Mouse (Mus musculus) retina, postnatal 1 day (tissue): ENCODE measurements at regions not wholly inside any gene's neighbourhood (a gene's known extent, or its start where the extent isn't known, plus 50 kb on each side); places are given as distances from the start of the nearest gene placed in this dataset.

Experiments used
- DNase-seq: peaks from one replicate; pipeline ENCODE4 v3.0.0-alpha.2; 2012

DNA sequence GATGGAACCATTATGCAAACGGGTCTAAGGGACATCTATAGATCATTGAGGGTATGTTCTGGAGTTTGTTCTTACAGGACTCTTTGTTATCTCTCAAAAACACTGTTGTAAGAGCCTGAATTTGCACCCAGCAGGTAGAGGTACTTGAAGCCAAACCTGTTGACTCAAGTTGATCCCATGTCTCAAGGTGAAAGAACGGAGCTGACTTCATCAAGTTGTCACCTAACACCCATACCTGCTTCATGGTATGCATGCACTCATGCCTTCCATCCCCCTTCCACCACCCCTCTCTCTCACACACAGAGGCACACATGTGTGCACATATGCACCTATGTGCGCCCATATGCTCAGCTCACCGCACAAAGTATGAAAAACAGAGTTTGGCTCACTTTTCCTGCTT lies 189.0 kb downstream of the Ttll7 start:
- DNase-seq = no peak

DNA sequence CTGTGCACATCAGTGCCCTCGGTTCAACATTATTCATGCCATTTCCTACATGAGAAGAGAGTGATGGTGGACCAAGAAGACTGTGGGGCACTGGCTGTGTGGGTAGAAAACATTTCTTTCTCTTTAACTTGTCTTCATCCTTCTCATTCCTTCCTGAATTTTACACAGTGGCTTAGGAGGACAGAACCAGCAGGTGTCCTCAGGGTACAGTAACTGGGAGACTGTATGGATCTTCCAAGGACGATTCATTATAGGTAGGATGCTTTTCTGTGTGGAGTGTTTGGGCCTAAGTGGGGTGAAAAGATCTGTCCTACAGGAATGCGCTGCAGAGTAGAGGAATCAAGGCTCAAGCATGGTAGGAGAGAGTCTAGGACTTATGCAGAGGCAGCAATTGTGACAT lies 190.7 kb downstream of the Ttll7 start:
- no peak for DNase-seq

DNA sequence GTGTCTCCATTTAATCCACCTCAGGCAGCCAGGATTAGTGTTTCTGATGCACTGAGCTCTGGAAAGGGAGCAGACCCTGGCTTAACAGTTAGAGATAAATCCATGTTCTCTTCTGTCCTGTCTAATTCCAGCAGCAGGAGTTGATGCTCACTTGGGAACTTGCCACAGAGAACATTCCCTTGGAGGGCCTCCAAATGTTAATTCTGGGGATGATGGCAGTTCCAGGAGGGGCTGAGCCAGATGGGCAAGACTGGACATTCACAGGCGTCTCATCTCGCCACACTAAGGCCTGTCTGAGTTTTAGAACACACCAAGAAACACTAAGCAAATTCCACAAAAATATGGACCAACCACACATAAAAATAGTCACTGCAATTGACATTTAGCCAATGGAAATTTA lies 194.5 kb downstream of the Ttll7 start:
- DNase-seq = peak; percentile 4

DNA sequence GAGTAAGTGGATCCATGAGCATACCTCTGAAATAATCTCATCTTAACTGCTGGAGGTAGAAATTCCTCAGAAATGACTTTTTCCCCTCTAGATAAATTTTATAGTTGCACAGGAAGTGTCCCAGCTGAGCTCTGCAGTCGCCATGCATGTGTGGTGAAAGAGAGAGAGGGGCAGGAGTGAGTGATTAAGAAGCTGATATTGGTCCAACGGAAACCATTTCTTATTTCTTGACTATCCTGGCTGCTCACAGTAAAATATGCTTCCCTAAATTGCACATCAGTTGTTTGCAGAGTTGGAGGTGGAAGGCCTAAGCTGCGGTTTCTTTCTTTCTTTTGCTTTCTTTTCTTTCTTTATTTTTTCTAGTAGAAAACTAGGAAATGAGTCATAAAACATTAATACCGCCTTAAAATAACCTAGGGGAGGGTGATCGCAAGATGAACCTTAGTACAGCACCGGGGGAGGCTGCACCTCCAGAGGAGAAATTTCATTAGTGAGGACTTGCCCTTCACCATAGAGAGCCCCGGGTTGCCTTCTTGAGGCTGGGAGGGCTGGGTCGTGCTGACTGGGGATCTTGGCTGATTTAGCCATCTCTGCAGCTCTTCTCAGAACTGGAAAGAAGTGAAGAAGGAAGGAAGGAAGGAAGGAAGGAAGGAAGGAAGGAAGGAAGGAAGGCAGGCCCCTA lies 202.1 kb downstream of the Ttll7 start:
- DNase-seq = no peak

DNA sequence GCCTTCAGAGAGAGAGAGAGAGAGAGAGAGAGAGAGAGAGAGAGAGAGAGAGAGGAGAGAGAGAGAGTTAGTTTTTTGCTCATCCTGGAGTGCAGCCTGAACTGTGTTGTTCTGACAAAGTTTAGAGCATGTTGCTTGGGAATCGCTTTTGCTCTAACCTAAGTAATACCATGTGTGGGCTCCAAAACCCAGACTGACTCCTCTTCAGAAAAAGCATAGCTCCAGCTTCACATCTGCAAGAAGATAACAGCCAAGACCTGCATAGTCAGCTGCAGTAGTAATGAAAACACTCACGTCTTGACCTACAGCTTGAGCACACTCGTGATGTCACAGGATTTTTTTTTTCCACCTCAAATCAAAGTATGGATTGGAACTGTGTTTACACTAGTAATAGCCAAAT lies 205.7 kb downstream of the Ttll7 start:
- DNase-seq = no peak

DNA sequence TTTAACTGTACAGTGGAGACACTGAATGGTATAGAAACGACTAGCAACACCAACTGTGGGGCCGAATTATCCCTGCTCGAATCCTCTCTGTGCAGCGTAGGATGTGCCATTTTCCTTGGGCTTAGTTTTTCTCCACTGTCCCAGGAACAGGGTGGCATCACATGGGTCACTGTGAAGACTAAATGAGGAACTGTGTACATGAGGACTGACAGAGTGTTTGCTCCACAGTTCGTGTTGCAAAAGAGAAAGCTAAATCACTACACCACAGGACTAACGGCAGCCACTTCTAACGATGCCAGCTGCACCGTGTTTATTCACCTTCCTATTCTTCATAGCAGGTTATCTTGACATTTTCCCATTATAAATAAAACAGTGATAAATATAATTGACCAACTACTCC lies 208.5 kb downstream of the Ttll7 start:
- DNase-seq = no peak

DNA sequence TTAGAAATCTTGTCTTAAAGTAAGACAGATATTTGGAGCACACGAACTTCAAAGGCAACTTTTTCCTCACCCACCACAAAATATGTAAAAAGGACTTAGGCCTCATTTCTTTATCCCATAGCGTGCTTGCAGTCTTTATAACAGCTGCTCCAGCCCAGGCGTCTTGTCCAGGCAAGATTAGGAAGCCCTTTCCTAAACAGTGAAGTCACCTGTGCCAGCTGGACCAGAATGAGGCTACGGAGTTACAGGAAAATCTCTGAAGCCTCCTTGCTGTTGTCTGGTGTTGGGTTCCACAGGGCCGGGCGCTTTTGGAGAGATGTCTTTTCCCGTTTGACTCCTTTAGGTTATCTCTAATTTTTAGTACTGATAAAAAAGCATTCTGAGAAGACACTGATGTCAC lies 210.3 kb downstream of the Ttll7 start:
- no peak for DNase-seq

DNA sequence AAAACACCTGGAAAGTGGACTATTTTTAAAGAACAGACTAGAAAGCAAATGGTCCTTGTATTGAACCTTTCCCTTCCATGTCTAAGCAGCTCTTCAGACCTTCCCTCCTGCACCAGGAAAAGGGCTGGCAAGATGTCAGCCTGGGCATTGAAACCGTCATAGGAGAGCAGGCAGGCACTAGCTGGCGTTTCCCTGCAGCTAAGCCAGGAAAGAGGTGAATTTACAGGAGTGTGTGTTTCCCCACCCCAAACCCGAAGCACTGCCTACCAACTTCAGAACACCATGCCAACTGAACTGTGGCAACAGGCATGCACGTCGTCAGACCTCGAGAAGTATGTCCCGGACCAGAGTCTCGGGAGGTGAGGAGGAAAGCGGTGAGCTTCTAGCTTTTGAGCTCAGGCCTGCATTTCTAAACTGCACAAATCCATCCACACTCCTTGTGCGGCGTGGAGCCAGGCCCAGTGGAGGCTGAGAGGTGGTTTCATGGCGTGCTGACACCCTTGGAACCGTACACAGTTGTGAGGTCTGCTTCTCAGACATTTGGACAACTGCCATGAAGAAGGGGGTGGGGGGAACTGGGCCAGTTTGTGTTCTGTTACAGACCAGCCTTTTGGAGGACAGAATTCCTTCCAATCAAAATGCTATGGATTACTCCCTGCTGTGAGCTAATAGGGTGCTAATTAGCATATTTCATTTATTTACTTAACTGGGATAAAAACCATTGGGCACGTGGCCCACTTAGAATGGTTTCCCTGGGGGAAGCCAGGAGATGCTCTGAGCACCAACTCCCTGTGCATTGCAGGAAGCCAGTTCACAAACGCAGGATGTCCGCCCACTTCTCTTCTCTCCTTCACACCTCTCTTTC lies 211.6 kb downstream of the Ttll7 start:
- peak; percentile 55 for DNase-seq

DNA sequence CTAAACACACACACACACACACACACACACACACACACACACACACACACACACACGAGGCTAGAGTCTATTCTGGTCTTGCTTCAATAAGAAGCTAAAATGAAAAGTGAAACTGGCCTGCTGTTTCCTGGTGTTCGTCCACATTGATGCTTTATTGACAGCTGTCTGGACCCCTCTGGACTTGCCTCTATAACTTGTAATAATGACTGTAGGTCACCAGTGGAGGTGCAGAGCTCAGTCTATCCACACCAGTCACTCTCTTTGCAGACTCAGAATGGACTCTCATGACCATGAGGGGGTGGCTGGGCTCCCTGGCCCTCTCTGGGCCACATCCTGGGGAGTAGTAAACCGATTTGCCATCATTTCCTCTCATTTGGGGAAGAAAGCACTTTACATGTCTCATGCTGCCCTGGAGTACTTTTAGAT lies 212.3 kb downstream of the Ttll7 start:
- DNase-seq = no peak

DNA sequence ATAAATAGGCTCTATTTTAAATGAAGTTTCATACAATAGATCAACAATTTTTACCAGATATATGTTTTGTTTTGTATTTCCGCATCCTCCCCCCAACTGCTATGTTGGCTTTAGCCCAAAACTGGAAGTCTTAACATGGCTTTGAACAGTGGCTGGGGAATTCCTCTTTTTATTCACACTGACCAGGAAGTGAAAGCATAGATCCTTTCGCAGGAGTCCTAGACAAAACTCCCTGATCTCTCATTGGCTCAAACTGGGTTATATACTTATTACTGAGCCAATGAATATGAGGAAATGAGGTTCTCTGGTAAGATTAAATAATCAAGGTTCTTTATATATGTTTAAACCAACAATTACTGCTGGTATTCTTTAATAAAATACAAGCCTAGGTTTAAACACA lies 218.8 kb downstream of the Ttll7 start:
- no peak for DNase-seq

DNA sequence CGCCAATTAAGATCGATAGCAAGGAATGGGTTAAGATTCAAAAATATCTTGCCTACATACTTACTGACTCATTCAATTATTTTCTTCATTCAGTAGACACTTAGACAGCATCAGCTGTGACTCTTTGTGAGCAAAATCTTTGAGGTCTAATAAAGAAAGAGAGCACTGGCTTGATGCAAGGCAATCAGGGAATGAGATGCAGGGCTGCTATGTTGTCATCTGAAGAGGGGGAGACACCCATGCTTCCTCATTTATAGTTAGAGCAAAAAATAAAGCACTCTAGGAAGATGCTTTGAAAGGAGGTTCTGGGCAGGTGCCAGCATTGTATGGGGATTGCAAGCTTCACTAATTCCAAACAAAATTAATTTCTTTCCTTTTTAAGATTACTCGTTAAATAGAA lies 228.0 kb downstream of the Ttll7 start:
- DNase-seq = no peak

DNA sequence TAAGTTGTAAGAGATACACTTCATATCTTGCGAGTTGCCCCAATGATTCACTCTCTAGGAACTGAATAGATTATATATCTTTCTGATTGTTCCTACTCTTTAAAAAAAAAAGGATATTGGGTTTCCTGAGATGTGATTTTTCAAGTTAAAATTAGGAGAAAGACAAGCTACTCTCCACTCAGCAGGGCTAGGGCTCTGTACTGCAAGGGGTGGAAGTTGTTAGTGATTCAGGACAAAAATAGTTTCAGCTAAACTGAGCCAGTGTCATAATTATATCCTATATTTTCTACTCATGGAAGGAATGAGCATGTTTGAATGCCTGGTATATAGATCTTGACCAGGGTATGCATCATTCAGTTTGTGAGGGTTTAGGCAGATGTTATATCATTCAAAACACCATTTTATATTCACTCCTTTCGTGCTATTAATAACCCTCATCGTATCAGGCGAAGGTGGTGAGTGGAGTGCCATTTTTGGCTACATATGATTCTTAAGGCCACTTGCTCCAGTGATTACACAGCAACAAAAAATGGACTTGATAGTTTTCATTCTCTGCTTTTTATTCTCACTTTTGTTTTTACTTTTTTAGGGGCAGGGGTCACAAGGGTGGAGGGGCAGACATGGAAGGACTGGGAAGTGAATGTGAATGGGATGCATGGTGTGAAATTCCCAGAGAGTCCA lies 228.7 kb downstream of the Ttll7 start:
- DNase-seq = no peak

DNA sequence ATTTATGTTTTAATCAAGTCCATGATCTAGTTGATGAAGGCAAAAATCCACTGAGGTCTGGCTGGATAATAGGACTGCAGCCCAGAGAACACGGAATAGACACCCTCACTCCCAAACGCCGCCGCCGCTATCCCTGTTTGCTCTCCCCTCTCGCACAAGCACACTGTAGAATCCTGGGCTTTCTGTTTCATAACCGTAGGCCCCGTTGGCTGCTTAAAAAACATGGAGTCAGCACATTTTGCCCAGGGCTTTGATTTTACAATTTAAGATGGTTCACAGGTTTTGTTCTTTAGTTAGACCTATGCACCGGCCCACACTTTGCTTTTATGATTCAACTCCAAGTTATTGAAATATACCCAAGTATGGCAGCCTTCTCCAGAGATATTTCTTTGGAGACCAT lies 229.6 kb downstream of the Ttll7 start:
- no peak for DNase-seq

DNA sequence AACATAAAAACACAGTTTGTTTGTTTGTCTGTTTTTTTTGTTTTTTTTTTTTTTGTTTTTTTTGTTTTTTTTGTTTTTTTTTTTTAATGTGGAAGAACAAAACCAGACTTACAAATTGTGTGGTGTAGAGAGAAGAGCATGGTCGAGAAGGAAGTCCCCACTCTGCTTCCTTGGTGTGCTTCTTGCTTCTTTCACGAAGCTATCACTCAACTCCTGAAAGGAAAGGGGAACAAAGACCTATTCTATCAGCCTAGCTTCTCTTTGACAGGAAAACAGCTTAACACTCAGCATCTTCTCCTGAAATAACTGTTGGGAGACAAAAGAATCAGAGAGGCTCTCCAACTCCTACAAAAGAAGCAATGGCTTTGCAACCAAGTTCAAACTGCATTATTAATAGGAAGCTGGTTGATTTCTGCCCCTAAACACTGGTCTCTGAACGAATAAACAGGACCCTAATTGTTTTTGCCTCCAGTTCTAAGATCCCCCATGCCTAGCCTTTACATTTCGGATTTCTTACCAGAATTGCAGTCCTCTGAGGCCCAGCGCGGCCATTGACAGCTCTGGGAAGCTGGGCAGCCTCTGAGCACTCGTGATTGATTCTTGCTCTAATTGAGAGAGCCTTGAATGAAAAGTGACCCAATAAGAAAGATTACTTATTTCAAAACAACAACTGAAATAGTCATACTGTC lies 230.2 kb downstream of the Ttll7 start:
- DNase-seq = no peak

DNA sequence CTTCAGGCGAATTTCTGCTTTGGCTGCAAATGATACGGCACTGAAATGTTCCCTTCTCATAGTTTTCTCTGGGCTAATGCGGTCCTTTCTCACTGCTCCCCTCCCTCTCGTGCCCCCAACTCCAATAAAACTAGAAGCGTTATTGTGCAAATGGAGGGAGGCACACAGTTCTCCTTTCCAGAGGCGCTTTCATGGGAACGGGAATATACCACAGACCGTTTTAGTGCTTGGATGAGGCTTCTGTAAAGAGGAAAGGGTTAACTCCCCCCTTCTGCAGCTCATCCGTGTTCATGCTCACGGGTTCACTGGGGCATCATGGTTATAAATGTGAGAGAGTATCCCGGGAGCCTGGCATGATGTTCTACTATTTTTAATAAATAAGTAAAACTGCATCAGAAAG lies 231.2 kb downstream of the Ttll7 start:
- DNase-seq = no peak

DNA sequence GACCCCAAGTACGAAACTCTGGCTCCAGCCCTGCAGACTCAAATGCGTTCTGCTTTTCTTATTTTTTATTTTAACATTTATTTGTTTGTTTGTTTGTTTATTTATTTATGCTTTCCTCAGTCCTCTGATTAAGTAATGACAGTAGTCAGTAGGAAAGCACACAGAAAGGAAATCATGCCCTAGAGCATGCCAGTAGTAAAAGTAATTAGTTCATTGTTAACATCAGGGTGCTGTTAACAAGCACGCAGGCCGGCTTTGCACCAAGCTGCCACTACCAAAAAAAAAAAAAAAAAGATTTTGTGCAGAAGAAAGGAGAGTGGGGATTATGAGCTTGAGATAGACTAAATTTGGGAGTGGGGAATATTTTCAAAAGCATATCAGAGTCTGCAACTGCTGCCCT lies 231.7 kb downstream of the Ttll7 start:
- no peak for DNase-seq

DNA sequence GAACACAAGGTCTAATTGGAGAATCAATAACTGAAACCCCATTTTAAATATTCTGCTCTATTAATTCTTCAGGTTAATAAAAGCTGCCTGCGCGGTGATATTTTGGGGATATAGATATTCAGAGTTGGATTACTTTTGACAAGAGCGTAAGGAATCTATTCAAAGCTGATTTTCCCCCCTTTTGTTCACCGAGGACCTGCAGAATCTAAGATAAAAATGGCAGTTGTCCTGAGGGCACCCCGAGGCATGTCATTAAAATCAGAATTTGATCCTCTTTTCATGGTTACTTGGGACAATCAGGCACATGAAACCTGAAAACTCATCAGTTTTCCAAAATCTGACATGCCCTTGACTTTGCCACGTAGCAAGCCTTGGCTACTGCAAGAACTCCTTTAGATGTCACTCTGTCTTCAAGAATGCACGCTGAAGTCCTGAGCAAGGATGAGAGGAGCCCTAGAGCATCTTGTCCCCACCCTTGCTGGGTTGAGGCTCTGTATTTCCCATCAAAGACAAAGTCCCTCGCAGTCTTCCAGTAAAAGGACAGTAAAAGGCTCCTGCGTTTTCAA lies 232.5 kb downstream of the Ttll7 start:
- DNase-seq = no peak

DNA sequence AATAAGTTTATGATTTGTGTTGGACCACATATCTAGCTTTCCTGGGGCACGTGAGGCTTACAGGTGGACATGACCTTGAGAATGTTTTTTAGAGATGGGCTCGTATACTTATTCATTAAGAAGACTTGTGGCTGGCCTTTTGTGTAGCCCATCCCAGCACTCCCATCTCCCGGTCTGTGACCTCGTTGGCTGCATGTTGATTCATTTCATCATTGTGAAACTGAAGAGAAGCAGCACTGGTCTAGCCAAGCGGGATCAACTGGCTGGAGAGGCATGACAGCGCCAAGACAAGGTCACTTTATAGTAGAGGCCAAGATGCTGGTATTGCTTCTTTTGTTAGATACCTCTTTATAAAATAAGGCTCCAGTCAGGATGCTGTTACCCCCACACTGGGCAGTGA lies 236.0 kb downstream of the Ttll7 start:
- no peak for DNase-seq

DNA sequence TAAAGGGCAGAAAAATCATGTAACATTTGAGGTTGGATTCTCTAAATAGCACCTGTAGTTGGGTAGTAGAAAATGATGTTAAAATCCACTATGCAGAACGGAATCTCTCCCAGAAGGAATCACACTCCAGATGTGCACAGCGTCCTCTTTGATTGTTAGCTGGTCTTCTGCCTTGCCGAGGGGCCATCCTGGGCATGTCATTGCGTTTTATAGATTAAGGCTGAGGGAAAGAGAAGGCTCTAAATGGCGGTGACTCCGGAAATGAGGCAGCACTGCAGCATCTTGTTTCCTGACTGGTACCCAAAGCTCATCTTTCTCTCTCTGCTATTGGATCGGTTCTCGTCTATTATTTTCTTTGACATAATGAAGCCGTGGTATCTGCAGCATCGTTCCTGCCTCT lies 237.5 kb downstream of the Ttll7 start:
- no peak for DNase-seq

DNA sequence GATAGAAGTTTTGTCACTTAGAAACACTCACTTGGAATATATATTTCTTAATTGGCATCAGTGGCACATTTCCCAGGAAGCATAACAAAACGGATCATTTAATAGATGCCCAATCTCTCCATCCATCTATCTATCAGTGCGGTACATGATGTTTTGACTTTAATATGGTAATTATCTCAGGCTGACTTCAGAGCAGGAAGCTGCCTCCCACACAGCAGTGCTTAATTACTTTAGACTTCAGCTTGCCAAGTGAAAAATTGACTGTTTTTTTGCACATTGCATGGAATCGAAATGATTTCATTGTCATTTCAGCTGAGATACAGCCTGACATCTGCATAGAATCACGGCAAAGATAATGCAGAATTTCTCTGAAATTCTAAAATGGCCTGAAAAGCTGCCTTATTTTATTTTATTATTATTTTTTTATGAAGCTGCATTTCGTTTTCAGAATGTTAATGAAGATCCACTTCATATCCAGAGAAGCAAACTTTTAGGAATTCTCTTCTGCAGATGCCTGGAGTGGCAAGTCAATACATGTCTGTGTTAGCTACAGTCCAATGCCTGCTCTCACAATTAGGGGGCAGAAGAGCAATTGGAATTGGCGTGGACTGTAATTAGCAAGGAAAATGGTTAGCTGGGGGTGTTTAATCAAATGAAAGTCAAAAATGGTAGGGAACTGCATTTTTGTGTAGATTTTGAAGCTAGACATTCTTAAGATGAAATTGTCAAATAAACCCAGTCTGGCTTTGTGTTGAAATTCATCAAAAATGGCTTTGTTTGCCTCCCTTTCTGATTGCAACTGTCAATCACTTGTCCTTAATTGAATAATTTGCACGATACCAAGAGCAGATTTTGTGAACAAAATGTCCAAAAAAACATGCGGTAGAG lies 240.3 kb downstream of the Ttll7 start:
- DNase-seq = peak; percentile 39

DNA sequence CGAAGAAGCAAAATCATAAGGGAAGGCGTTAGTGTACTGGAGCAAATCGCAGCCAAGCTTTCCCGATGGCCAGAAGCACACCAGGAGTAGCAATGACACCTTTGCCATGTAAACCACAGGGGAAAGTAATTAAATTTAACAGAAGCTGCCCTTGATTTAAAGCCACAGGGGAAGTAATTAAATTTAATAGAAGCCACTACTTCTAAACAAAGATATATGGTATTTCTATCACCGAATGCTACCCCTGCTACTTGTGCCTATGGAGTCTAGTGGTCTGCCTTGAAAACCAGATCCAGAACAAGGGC lies 240.9 kb downstream of the Ttll7 start:
- no peak for DNase-seq

DNA sequence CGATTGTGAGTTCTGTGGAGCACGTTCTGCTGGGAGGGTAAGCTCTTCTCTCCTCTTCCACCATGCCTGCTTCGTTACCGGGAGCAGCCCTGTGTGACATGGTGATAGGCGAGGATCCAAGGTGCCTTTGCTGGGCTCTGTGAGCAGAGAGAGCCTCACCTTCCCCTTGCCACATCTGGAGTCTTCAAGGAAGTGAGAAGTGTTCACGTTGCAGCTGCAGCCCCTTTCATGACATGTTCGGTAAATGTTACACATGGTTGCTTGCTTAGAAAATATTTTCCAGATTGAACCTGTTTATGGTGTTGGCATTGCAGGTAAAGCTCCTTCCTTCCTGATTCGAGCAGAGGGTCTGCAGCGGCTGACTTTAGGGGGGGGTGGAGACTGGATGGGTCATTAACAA lies 244.0 kb downstream of the Ttll7 start:
- DNase-seq = no peak
